Mouse (Mus musculus): ENCODE measurements around the gene Gm10118.

- TF ChIP-seq CTCF (conservative IDR thresholded peaks at IDR 0.05; ENCODE audit: insufficient read depth, insufficient read length, low read depth, low read length): no peak
- no peak for TF ChIP-seq POLR2A (IDR thresholded peaks at IDR 0.05; ENCODE audit: low read depth, low read length)
Observed at GRCm38 (mm10) chr10:63908878-63909277, 18.4 kb downstream of the Gm10118 start.
